Mouse (Mus musculus) lung, postnatal 14 days (tissue): ENCODE results near the gene Abcd3.

Experiments
- DNase-seq: peaks from one replicate; pipeline ENCODE4 v3.0.0; 2021

Abcd3 gene

GRCm38 (mm10) chr3:121814877-121815548 is at the start of gene Abcd3:
TSS of gene Abcd3 (minus strand) at chr3:121815302.
- DNase-seq, result peak; percentile 86

DNA sequence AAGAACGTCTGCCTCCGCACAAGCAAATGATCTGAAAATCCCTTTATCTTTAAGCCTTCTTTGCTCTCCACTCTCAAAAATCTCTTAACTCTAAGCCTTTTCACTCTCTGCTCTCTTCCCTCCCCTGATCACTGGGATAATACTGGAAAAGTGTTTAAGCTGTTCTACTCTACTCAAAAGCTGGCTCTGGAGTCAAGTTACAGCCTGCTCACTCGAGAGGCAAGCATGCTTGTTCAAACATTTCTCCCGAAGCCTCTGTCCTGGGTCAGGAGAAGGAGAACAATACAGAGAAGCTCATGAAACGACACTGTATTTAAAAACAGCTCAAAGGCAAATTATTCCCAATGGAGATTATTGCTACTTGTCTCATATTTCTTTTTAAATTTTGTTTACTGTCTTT is 44.0 kb upstream of the Abcd3 start:
- no peak for DNase-seq

DNA sequence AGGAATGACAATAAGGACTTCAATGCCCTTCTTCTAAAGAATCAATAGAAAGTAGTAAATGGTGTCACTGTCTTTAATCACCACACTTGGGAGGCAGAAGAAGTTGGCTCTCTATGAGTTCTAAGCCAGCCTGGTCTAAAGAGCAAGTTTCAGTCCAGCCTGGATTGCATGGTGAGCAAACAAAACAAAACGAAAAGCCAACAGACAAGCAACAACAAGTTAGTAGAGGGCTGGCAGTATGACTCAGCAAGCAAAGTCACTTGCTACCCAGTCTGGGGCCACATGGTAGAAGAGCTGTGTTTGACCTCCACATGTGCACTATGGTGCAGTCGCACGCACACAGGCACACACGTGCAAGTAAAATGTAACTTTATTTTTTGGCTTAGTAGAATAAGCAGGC is 41.0 kb upstream of the Abcd3 start:
- DNase-seq, result no peak

DNA sequence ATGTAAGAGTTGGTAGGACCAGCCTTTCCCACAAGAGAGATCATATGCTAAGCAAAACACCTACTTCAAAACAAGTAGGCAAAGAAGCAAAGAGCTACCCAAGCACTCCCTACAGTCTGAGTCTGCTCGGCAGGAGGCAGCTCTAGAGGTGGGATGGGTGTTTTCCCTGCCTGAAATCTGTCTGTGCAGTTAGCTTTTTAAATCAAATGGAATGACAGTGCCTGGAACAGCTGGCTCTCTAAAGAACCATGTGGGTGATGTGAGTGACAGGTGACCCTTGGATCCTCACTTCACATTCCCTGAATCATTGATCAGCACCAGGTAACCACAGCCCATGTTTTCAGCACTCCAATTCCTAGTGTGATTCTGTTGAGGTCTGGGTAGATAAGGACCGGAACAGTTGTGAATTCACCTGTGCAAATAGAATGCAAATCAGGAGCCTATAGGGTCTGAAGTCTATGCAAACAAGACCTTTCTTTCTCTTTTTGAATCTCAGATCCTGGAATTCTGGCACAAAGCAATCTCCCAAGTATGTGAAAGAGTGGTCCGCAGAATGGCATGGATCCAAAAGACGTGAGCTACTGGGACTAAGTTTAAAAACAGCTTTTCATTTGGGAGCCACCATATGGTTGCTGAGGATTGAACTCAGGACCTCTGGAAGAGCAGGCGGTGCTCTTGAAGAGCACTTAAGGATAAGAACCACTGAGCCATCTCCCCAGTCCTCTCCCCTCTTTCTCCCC is 38.8 kb upstream of the Abcd3 start:
- no peak for DNase-seq

- peak; percentile 55 for DNase-seq
Observed at GRCm38 (mm10) chr3:121852074-121852826, 37.1 kb upstream of the Abcd3 start.

DNA sequence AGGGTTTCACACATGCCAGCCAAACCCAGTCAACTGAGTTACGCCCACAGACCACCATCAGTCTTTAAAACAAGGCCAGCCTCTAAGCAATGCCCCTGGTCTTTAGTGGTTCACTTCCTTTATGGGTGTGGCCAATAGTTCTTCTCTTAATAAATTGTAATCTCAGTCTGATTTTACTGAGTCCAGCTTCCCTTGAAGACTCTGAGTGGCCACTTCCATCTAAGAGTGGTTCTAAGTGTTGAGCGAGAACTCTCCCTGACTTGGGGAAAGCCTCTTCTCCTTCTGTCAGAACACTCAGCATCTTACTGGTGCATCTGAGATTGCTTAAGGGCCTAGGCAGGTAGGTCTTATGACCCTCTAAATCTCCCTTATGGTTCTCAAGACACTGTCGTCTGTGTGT is 35.9 kb upstream of the Abcd3 start:
- peak; percentile 38 for DNase-seq

DNA sequence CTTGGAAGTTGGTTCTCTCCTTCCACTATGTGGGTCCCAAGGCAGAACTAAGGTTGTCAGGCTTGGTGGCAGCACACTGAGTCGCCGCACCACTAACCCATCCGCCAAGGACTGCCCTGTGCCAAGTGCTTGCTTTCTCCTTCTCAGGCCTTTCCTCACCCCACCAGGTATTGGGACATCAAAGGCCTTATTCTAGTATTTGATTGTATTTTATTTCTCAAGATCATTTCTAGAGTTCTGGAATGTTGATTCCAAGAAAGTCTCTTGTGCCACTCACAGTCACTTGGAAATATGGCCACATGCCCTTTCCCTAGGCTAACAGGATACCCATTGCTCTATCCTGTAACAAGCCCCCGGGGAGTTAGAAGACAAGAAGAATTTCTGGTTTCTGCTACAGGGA is 35.3 kb upstream of the Abcd3 start:
- peak; percentile 39 for DNase-seq

DNA sequence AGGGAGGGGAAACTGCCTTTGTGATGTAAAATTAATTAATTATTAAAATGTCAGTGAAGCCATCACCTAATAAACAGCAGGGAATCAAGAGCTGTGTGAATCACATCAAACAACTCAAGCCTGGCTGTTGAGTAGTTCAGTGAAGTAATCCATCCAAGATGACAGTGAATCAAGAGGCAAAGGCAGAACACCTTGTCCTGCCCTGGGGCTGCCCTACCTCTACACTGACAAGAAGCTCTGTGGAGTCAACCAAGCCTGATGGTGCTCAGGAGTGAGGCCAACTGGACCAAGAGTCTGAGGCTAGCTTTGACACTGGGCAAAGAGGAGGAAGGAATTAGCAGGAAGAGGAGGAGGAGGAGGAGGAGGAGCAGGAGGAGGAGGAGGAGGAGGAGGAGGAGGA is 32.2 kb upstream of the Abcd3 start:
- DNase-seq, result no peak

DNA sequence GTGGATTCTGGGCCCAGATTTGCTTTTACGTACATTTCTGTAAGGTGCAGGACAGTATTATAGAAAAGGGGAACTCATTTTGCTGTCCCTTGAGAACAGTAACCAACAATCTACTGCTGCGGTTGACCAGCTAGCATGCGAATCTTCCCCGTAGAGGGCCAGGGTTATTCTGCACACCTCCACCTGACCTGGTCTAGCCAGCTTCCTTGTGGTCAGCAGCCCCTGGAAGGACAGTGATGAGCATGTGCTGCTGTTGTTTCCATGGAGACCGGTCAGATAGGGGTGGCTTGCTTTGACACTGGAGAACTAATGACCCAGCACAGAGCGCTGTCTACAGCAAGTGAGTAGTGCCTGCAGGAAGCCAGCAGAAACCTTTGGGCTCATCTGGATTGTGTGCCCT is 29.6 kb upstream of the Abcd3 start:
- no peak for DNase-seq

- no peak for DNase-seq
Observed at GRCm38 (mm10) chr3:121844013-121844412, 28.9 kb upstream of the Abcd3 start.

DNA sequence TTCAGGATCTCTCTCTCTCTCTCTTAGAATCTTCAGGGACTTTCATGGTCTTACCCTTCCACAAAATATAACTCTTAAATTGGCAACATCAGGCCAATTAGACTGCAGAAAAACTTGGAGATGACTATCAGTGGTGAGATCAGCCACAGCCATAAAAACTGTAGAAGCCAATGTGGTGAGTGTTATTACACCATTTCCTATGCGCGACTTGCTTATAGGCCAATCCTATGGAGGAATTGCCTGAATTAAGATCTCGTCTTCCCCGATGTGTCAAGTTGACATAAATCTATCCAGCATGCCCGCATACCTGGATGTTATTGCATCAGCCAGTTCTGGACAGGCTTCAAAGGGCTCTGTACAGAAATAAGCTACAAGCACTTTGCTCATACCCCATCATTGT is 28.2 kb upstream of the Abcd3 start:
- no peak for DNase-seq

GRCm38 (mm10) chr3:121842306-121842860 is 27.3 kb upstream of the Abcd3 start:
- DNase-seq, result no peak

DNA sequence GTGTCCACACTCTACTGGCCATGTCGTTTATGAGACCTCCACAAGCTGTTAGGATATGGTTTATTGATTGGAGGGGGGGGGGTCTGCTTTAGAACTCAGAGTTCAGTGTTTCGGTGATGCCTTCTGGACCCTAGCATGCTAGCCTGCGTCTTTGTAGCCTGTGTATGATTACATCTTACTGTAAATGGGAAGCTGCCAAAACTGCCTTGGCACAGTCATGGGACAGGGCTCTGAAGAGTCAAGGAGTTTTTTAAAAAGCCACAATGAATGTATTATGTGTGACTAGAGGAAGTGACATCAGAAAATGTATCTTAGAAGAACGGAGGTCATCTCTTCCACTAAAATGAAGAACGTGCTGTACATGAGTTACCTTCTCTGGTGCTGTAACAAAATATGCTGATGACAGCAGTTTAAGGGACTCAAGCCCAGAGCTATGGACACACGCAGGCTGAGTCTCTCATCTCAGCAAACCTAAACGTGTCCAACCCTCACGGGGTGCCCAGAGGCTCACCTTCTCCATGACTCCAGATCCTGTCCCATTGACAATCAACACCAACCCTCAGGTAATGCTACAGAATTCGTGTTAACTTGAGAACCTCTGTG is 26.4 kb upstream of the Abcd3 start:
- no peak for DNase-seq

DNA sequence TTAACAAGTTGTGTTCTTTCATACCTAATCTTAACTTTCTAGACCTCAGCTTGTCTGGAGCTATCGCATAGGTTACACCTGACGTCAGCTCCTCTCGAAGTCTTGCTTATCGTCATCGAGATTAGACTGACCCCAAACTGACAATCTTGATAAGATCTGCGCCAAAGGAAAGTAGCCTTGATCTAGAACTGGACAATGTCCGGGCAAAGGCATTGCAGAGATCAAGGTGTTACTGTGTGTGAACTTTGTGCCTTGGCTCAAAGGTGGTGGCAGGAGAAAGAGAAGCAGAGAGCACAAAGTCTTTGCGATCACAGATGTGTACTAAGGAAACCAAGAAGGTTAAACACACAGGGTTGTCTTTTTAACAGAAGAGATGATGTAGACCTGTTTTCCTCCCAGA is 25.2 kb upstream of the Abcd3 start:
- DNase-seq, result no peak

DNA sequence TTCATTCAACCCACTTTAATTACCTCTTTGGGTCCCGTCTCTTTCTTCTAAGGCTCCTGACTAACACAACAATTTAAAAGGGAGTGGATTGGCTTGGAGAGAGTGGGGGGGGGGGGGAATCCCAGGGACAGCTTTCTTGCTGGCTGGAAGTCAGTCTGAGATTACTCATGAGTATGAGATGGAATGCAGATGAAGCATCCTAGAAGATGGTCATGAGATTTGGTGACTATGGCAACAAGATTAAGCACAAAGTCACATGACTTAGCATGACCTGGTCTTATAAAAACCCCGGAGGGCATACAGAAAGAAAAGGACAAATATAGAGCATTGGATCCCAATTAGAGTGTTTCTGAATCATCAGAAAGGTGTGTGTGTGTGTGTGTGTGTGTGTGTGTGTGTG is 19.6 kb upstream of the Abcd3 start:
- DNase-seq, result no peak

- no peak for DNase-seq
Observed at GRCm38 (mm10) chr3:121834250-121834649, 19.1 kb upstream of the Abcd3 start.

- DNase-seq, result no peak
Observed at GRCm38 (mm10) chr3:121825092-121825491, 10.0 kb upstream of the Abcd3 start.

GRCm38 (mm10) chr3:121824319-121824718 is 9.2 kb upstream of the Abcd3 start:
- no peak for DNase-seq

- DNase-seq, result no peak
Observed at GRCm38 (mm10) chr3:121822643-121823042, 7.5 kb upstream of the Abcd3 start.

DNA sequence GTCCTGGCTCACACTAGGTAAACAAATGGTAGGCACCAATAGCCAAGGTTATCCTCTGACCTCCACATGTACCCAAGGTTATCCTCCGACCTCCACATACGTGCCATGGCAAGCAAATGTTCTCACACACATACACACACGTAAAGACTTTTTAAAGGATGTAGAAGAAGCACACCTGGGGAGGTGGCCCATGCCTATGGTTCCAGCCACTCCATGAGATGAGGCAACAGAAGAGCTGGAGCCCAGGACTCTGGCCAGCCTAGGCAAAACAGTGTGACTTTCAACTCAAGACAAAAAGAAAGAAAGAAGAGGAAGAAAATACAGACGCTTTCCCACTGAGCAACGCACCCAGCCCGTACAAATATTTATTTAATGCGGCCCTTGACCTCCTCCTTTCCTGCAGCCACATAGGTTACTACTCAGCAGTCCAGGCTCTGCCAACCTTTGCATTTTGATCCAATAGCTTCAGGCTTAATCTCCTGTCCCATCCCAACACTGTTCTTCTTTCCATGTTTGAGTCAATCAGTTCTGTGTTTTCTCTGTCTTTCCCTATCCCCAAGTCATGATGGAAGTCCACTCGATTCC is 6.5 kb upstream of the Abcd3 start:
- no peak for DNase-seq

GRCm38 (mm10) chr3:121819693-121820200 is 4.6 kb upstream of the Abcd3 start:
- DNase-seq, result no peak

DNA sequence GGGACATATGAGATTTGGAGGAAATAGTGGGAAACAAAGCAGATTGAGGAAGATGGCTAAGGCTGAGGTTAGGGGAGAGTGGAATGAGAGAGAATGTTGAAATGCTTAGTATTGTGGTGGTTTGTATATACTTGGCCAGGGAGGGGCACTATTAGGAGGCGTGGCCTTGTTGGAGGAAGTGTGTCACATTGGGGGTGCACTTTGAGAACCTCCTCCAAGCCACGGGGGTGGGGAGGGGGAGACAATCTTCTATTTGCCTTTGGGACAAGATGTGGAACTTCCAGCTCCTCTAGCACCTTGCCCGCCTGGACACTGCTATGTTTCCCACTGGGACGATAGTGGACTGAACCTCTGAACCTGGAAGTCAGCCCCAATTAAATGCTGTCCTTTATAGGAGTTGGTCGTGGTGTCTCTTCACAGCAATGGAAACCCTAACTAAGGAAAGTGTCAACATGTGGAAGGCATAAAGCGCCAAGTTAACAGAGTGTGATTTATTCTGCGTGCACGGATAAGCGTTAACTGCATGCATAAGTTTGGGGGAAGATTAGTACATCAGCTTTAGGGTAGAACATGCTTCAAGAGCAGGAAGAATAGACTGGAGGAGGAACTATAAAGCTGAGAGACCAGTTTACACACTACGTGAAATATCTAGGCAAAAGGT is 3.8 kb upstream of the Abcd3 start:
- no peak for DNase-seq
